Mouse (Mus musculus) inflammation-experienced regulatory T-cells, adult 6 months (primary cell): ENCODE results near the gene Tas2r118. TPM values are rescaled to one million over a fixed set of nuclear protein-coding genes. Genes with fewer than 3 reads are reported as not detected.

Source experiments
- ATAC-seq: one replicate; pipeline ENCODE4 v1.8.0; 2017
- polyA plus RNA-seq, 3 experiments: library from polyadenylated mRNA; unstranded; fragments of 100-300 nt; shearing (Covaris generic); gene quantifications; one replicate each; pipeline ENCODE4 v1.2.1; 2017

The Tas2r118 gene
- polyA plus RNA-seq: not detected

DNA sequence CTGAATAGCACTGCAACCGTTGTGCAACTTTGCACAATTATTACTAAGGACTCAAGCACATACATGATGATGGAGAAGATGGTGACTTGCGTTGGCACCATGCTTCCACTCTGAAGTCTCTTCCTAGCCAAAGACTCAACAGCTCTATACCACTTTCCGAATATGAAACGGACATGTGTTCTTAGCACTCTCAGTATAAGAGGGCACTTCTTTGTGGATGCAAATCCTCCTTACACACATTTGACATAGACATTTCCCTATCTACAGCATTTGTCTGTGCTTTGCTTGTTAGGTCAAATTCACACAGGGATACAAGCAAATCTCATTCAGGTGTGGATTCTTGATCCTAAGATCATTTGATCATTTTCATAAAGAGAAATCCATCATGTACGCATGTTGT lies at the start of gene Tas2r118:
TSS of gene Tas2r118 (minus strand) at position 101 of the 400 bp plus-strand sequence.
- ATAC-seq: no peak

DNA sequence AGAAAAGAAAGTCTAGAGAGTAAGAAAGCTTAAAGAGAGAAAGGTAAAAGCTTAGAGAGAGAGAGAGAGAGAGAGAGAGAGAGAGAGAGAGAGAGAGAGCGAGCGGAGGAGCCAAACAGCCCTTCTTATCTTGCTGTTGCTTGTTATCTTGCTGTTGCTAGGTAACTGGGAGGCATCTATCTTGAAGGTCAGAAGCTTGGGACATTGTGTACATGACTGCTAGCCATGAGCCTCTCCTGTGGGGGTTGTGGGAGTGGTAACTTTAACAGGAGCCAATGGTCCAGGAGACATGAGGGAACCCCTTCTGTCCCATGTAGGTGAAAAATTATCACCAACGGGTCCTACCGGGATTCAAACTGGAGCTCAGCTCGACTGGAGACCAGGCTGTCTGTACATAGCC lies 48.5 kb upstream of the Tas2r118 start:
- ATAC-seq: no peak

DNA sequence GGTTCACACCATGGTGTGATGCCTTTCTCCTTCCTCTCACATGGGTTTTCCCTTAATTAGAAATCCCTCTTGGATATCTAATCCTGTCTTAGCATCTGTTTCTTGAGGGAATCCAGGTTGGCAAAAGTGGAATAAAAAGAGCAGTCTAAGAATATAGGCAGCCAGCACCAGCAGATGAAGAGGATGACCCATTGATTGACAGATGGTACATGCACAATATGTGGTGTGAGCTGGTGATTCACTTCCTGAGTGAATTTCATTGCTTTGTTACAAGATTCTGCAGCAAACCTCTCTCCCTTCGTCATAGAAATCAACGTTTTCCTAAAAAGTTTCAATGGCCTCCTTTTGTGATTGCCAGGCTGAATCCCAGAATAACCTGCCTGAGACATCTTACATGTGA lies 23.4 kb upstream of the Tas2r118 start:
- no peak for ATAC-seq

DNA sequence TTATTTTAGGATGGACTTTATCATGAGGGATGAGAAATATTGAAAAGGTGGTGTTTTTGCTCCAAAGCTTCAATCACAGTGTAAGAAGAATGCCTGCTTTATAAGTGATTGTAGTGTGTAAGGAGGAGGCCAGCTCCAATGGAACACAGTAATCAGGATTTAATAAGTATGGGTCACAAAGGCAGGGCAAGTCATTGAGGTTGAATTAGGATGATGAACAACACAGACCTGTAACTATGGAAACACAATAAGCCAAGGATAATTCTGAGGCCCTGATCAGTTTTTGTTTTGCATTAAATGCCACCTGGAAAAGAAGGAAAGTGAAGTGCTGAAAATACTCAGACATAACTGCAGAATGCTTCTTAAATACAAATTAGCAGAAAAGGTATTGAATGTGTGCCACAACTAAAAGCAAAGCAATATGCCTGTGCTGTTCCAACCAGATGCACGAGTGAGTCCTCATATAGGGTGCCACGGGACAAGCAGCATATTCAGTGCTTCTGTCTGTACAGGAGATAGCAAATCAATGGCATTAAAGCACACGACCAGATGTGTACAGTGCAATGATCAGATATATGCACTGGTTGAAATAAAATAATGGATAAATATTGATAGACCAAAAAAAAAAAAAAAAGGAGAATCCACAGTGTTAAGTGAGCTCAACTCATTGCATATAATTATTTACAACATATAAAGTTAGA lies 21.0 kb upstream of the Tas2r118 start:
- ATAC-seq: no peak

DNA sequence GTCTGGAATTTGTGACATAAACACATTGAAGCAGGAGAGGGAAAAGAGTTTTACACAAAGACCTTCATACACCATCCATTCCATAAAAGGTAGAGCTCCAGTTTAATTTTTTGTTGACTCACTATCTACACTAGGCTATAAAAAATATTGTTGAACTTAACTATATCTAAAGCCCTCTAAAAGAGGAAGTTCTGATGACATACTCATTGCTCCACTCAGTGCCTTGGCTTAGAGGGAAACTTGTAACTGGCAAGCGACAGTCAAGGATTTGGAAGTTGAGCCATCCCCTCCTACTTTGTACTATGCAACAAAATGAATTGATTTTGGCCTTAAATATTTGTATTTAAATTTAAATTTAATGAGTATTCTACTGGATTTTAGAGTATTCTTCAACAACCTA lies 16.4 kb upstream of the Tas2r118 start:
- no peak for ATAC-seq

DNA sequence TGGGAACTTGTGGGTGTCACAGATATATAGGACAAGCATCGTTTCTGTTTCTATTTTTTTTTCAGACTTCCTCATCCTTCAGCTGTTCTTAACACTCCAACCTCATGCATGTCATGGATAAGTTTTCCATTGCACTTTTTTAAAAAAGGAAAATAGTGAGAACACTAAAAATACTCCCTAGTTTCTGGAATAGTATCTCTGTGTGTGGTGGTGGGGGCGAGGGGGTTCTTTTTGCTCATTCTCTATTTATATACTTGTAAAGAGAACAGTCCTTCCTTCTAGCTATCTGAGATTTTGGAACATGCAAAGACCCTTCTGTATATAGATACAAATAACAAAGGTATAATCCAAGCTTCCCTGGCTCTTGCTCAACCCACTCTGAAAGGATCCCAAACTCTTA lies 2.9 kb downstream of the Tas2r118 start:
- ATAC-seq: no peak

DNA sequence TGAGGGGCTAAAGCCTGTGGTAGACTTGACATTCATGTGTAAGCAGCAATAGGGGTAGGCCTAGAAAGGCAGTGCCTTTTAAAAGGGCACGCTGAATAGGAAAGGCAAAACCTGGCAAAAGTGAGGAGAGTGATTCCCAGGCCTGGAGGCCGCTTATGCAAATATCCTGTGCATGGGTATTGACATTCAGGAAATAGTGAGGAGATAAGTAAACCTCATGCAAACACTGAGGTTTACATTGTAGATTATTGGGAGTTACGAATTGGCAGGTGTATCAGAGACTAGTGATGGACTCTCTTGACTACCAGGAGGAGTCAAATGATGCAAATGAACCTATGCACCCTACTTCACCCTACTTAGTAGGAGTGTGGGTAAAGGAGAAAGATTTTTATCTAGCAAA lies 3.9 kb downstream of the Tas2r118 start:
- ATAC-seq: no peak

DNA sequence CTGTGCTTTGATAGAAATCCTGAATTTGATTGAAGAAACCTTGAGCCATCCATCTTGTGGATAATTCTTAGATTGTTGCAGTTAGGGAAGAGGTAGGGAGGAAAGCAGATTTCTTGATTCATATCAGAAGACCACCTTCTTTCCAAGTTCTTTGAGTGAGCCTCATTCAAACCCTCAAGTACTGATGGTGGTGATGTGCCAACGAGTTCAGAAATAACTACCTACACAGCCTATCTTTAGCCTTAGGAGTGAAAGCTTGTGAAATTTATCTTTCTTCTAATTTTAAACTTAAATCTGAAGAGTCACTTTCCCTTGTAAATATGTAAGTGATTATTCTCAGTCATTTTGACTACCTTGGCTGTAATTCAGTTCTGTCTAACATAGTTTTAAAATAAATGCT lies 6.1 kb downstream of the Tas2r118 start:
- no peak for ATAC-seq

DNA sequence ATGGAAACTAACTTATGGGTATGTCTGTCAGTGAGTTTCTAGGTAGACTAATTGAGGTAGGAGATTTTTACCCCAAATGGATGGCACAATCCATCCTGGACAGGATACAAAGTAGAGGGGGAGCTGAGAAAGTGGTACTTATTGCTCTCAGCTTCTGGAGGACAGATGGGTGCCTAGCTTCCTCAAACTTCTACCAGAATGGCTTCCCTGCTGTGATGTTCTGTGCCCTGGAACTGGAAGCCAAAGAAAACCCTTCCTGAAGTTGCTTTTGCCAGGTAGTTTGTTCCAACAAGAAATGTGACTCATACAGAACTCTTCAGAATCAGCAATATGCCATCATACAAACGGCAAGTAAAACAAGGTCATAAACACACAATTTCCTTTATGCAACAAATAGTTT lies 29.1 kb downstream of the Tas2r118 start:
- ATAC-seq: no peak

DNA sequence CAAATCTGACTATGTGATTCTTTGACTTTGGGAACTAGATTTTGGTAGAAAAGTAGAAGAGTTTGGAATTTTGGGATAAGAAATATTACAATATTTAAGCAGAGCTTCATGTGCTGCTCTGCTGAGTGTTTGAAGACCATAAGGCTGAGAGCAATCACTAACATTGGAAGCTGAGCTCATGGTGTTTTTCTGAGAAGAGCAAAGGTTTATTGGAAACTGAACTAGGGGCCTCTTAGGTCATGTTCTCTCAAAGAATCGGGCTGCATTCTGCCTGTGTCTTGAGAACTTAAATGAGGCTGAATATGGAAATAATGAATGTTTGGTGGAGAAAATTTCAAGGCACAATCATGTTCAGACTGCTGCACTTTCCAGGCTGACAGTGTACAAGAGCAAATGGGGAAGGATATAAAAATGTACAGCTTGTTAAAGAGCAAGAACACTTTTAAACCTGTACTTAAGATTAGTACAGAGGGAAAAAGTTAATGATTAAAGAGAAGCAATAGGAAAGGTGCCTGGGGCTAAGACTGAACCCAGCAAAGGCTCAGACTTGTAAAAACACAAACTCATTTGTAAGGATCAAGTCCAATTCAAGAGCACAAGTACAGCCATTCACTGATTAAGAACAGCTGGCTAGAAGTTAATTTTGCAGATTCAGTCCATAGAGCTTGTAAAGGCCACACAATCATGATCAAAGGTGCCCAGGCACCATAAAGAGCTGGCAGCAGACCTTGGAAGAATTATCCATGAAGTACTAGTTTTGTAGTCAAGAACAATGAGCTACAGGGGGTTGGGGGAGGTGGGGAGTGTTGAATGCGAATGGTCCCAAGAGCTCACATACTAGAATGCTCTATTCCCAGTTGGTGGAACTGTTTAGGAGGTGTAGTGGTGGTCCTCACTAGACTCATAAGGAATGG lies 31.0 kb downstream of the Tas2r118 start:
- no peak for ATAC-seq

DNA sequence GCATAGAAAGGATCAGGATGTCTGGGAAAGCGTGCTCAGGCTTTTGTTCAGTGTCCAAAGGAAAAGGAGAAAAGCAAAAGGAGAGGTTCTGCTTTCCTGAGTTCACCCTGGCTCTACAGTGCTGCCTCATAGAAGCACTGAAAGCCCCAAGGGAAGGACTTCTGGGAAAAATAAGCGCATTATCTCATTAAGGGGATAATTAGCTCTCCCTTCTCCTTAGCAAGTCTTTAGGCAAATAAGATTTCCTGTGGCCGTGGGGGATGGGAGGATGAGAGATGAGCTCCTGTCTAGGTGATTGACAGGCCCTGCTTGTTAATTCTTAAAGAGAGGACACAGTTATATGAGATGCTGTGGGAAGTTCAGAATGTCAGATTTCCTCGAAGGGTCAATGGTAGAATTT lies 33.4 kb downstream of the Tas2r118 start:
- ATAC-seq: no peak

DNA sequence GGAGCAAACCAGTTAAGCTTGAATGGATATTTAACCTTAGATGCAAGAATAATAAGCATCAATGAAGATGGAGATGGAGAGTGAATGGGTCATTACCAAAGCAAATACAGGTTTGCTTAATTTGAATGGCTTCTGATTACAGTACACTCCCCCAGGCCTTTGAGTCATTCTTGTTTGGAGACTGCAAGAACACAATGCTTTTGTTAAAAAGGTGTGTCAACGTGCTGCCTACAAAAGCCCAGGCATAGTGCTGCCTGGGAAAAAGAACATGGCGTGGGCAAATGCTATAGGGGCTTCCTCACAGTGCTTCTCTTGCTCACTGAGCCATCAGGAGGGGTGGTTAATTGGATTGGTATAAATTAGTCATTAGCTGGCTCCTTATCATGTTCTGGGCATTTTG lies 46.1 kb downstream of the Tas2r118 start:
- no peak for ATAC-seq

Other genes with a start within 250 kb of the Tas2r118 start
- gene Cadps2, start 130.6 kb downstream of the Tas2r118 start, polyA plus RNA-seq: not detected
- gene Slc13a1, start 198.0 kb upstream of the Tas2r118 start, polyA plus RNA-seq: not detected